Mouse (Mus musculus) heart, adult 2 months (tissue): ENCODE data around the gene Xrcc2.

Source experiments
- CTCF ChIP-seq: fragments of 200-600 bp; IDR thresholded peaks from 2 replicates; pipeline ENCODE4 v1.8.1; 2022; ENCODE audit warnings: antibody characterized with exemption, mild to moderate bottlenecking, moderate library complexity
- EP300 ChIP-seq: fragments of 200-500 bp; IDR thresholded peaks from 2 replicates; pipeline ENCODE4 v1.6.1; 2011; ENCODE audit warnings: low read depth, low read length, control low read depth; ENCODE audit not compliant: insufficient read depth
- POLR2A ChIP-seq: fragments of 200-500 bp; IDR thresholded peaks from 2 replicates; pipeline ENCODE4 v1.6.1; 2011; ENCODE audit warnings: mild to moderate bottlenecking, low read depth, low read length, control low read depth; ENCODE audit not compliant: insufficient read depth

DNA sequence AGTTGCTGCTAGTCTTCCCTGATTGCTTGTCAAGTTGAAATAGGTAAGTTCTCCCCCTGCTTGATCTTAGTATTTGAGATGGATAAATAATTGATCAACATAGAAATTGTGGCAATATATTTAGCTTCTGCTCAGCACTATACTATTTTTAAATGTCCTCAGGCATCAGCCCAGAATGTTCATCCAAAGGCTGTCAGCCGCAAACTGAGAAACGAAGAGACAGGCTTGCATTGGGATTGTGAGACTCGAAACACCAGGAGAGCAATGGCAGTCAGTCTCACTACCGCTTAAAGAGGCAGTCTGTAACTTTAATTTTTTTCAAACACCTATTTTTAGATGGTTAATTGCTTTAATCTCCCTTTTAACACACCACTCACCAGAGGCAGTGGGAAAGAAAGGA, 13.8 kb upstream of the Xrcc2 start:
- TF ChIP-seq CTCF = no peak
- TF ChIP-seq POLR2A = no peak
- TF ChIP-seq EP300 = no peak
